Mouse (Mus musculus) cerebellum, adult 2 months (tissue): Measurements from ENCODE around the gene Plekha8.

Experiments
- CTCF ChIP-seq: fragments of 200-500 bp; IDR thresholded peaks from 2 replicates; pipeline ENCODE4 v1.5.1; 2011; ENCODE audit warnings: low read depth, mild to moderate bottlenecking, control low read depth, low read length, moderate library complexity, borderline replicate concordance; ENCODE audit not compliant: insufficient read depth
- POLR2A ChIP-seq: fragments of 200-500 bp; IDR thresholded peaks from 2 replicates; pipeline ENCODE4 v1.6.1; 2011; ENCODE audit warnings: low read length, control low read depth, borderline replicate concordance; ENCODE audit not compliant: insufficient read depth

DNA sequence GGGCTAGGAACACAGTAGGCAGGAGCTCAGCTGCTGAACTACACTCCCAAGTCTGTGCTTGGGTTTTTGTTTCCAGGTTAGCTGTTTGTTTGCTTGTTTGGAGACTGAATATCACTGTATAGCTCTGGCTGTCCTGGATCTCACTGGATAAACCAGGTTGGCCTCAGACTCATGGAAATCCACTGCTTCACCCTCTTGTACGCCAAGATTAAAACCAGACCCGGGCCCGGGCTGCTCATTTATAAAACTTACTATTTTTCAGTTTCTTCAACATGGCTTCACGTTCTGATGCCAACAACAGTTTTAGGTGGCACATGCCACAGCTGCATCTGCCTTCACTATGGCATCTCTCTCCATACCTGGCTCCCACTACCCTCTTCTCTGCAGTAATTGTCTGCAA, 31.4 kb upstream of the Plekha8 start:
- TF ChIP-seq POLR2A, result no peak
- no peak for TF ChIP-seq CTCF
